Mouse (Mus musculus): ENCODE measurements around the gene Rpl37. TPM values are rescaled to one million over a fixed set of nuclear protein-coding genes. Genes with fewer than 3 reads are reported as not detected.
"Not testable (repeated sequence)": the region's sequence is repeated elsewhere in the genome, so short reads cannot be mapped to it uniquely, and the experiment has no call there.

The Rpl37 gene
- polyA plus RNA-seq, 1 experiment from 2014 or later = 478 TPM

DNA sequence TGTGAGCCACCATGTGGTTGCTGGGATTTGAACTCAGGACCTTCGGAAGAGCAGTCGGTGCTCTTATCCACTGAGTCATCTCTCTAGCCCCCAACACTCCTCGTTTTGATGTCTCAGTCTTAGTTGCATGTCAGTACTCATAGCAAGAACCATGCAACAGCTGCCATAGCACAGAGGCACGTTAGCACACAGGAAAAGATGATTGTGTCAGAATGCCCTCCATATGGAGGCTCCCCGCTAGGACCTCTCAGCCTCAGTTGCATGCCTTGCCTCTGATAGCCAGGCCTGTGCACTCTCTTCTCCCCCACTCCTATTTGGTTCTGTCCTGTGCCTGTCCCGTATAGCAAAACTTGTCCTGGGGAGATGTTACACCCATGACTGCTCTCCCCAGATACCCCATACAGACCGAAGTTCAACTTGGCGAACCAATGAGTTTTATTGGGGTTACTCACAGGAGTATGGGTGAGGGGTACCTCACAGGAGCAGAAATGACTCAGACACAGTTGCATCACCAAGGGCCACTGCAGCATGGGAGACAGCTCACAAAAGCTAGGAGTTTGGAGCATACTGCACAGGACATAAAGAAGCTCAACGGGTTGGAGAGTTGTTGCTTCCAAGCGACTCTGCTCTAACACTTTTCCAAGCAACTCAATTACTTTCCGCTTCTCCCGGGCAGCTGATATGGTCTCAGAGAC is 12.8 kb downstream of the Rpl37 start:
- no peaks in the 10 kb centered on the region for H3K27me3 ChIP-seq (ENCODE audit: poor library complexity, severe bottlenecking)
- peaks cover 5% of the 10 kb centered on the region; the same call in 1 of the 2 replicates for H3K4me1 ChIP-seq
- peaks cover 12% of the 10 kb centered on the region for H3K36me3 ChIP-seq (replicated peaks)
- DNase-seq (ENCODE audit: extremely low spot score, low spot score) = no peak
- H3K27ac ChIP-seq = no peak overlapping the region
- no peak overlapping the region for H3K4me3 ChIP-seq
- WGBS = 90% methylated on average over 12 of the region's 12 CpGs
- H3K9me3 ChIP-seq = no peaks in the 10 kb centered on the region

GRCm38 (mm10) chr15:5130887-5131668 is 14.6 kb downstream of the Rpl37 start:
- H3K36me3 ChIP-seq (replicated peaks); H3K9me3 ChIP-seq; DNase-seq (ENCODE audit: extremely low spot score, low spot score); H3K27me3 ChIP-seq (ENCODE audit: poor library complexity, severe bottlenecking); H3K4me3 ChIP-seq; H3K27ac ChIP-seq; H3K4me1 ChIP-seq: not testable (repeated sequence)
- WGBS = 89% methylated on average over 14 of the region's 14 CpGs

DNA sequence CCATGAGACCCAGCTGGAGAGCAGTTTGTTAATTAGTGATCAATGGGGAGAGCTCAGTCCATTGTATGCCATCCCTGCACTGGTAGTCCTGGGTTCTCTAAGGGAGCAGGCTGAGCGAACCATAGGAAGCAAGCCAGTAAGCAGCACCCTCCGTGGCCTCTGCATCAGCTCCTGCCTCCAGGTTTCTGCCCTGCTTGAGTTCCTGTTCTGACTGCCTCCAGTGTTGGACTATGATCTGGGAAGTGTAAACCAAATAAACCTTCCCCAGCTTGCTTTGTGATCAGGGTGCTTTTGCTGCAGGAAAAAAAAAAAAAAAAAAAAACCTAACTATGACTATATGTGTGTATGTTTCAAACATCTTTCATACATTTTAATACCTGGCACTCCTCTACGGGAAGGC is 16.9 kb downstream of the Rpl37 start:
- H3K4me3 ChIP-seq = no peak overlapping the region
- 54% methylated on average over 3 of the region's 3 CpGs for WGBS
- H3K9me3 ChIP-seq = no peaks in the 10 kb centered on the region
- peaks cover 5% of the 10 kb centered on the region; the same call in 1 of the 2 replicates for H3K4me1 ChIP-seq
- H3K27ac ChIP-seq = no peak overlapping the region
- no peaks in the 10 kb centered on the region for H3K36me3 ChIP-seq (replicated peaks)
- no peaks in the 10 kb centered on the region for H3K27me3 ChIP-seq (ENCODE audit: poor library complexity, severe bottlenecking)
- no peak for DNase-seq (ENCODE audit: extremely low spot score, low spot score)

- 81% methylated on average over 3 of the region's 3 CpGs for WGBS
- no peaks in the 10 kb centered on the region for H3K27me3 ChIP-seq (ENCODE audit: poor library complexity, severe bottlenecking)
- H3K4me3 ChIP-seq = no peak overlapping the region
- no peak overlapping the region for H3K27ac ChIP-seq
- no peaks in the 10 kb centered on the region for H3K36me3 ChIP-seq (replicated peaks)
- DNase-seq (ENCODE audit: extremely low spot score, low spot score) = no peak
- H3K4me1 ChIP-seq = peaks cover 5% of the 10 kb centered on the region; the same call in 1 of the 2 replicates
- H3K9me3 ChIP-seq = no peaks in the 10 kb centered on the region
These were observed 17.7 kb downstream of the Rpl37 start for GRCm38 (mm10) chr15:5134179-5134578.

DNA sequence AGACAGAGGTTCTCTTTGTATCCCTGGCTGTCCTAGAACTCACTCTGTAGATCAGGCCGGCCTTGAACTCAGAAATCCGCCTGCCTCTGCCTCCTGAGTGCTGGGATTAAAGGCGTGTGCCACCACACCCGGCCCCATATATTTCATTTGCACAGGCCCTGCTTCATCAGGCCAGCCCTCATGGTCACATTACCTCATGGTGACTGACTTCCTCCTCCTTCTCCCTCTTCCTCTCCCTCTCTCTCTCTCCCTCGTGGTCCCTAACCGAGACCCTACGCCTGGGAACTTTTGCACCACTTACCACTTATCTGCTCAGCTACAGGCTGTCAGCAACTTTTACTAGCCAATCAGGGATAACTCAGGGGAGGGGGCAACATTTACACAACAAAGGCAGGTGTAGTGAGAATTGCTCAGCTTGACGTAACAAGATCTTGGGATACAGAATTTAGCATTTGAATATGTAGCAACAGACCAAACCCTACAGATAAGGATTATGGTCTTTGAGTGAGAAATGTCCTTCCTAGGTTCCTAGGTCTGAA is 18.6 kb downstream of the Rpl37 start:
- no peak for DNase-seq (ENCODE audit: extremely low spot score, low spot score)
- Histone ChIP-seq H3K27ac (no peak overlapping the region), H3K9me3 (no peaks in the 10 kb centered on the region), H3K4me1 (peaks cover 5% of the 10 kb centered on the region; the same call in 1 of the 2 replicates), H3K4me3 (no peak overlapping the region), H3K27me3 (ENCODE audit: poor library complexity, severe bottlenecking) (no peaks in the 10 kb centered on the region), H3K36me3 (replicated peaks) (no peaks in the 10 kb centered on the region)
- WGBS = 88% methylated on average over 8 of the region's 8 CpGs

GRCm38 (mm10) chr15:5138021-5138856 is 21.8 kb downstream of the Rpl37 start:
- WGBS = 88% methylated on average over 9 of the region's 9 CpGs

DNA sequence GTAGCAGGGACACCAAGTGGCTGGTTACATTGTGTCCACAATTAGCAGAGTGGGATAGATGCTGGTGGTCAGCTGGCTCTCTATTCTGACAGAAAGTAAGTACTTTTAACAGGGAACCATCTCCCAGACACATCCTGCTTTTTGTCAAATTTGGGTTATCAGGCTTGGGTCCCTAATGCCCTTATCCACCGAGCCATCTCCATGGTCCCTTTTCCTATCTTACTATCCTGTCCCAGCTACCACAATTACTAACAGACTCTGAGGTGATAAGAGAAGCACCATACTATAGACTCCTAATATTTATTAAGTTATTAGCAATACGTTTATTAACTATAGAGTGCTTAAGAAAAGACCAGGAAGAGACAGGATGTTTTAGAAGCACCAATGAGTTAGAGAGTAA is 22.9 kb downstream of the Rpl37 start:
- Histone ChIP-seq H3K27ac (no peak overlapping the region), H3K36me3 (replicated peaks) (no peaks in the 10 kb centered on the region), H3K4me3 (no peak overlapping the region), H3K9me3 (no peaks in the 10 kb centered on the region), H3K27me3 (ENCODE audit: poor library complexity, severe bottlenecking) (no peaks in the 10 kb centered on the region), H3K4me1 (peaks cover under 1% of the 10 kb centered on the region; the same call in 1 of the 2 replicates)
- no peak for DNase-seq (ENCODE audit: extremely low spot score, low spot score)
- WGBS = 83% methylated on average over 2 of the region's 2 CpGs

More at GRCm38 (mm10) chr15:5138021-5138856, 21.8 kb downstream of the Rpl37 start:
- Histone ChIP-seq H3K27me3 (ENCODE audit: poor library complexity, severe bottlenecking) (no peaks in the 10 kb centered on the region), H3K9me3 (no peaks in the 10 kb centered on the region), H3K4me3 (no peak overlapping the region), H3K27ac (no peak overlapping the region), H3K36me3 (replicated peaks) (no peaks in the 10 kb centered on the region), H3K4me1 (peaks cover 4% of the 10 kb centered on the region; the same call in 1 of the 2 replicates)
- no peak for DNase-seq (ENCODE audit: extremely low spot score, low spot score)

- Histone ChIP-seq H3K4me1 (peaks cover 5% of the 10 kb centered on the region), H3K27ac (no peak overlapping the region), H3K9me3 (no peaks in the 10 kb centered on the region), H3K36me3 (replicated peaks) (no peaks in the 10 kb centered on the region), H3K4me3 (no peak overlapping the region), H3K27me3 (ENCODE audit: poor library complexity, severe bottlenecking) (no peaks in the 10 kb centered on the region)
- DNase-seq (ENCODE audit: extremely low spot score, low spot score) = no peak
- 91% methylated on average over 7 of the region's 7 CpGs for WGBS
These were observed 23.4 kb downstream of the Rpl37 start for GRCm38 (mm10) chr15:5139863-5140262.

GRCm38 (mm10) chr15:5140357-5140756 is 23.9 kb downstream of the Rpl37 start:
- H3K4me3 ChIP-seq = no peak overlapping the region
- H3K9me3 ChIP-seq = no peaks in the 10 kb centered on the region
- no peak for DNase-seq (ENCODE audit: extremely low spot score, low spot score)

GRCm38 (mm10) chr15:5142047-5142446 is 25.6 kb downstream of the Rpl37 start:
- H3K4me1 ChIP-seq = peaks cover 14% of the 10 kb centered on the region
- H3K27me3 ChIP-seq (ENCODE audit: poor library complexity, severe bottlenecking) = no peaks in the 10 kb centered on the region
- no peak for DNase-seq (ENCODE audit: extremely low spot score, low spot score)
- 71% methylated on average over 5 of the region's 5 CpGs for WGBS
- no peak overlapping the region for H3K27ac ChIP-seq
- no peaks in the 10 kb centered on the region for H3K9me3 ChIP-seq
- H3K36me3 ChIP-seq (replicated peaks) = peaks cover 4% of the 10 kb centered on the region; the same call in 1 of the 2 replicates
- no peak overlapping the region for H3K4me3 ChIP-seq

More at GRCm38 (mm10) chr15:5140357-5140756, 23.9 kb downstream of the Rpl37 start:
- Histone ChIP-seq H3K4me1 (peaks cover 10% of the 10 kb centered on the region), H3K36me3 (replicated peaks) (no peaks in the 10 kb centered on the region), H3K27ac (no peak overlapping the region), H3K27me3 (ENCODE audit: poor library complexity, severe bottlenecking) (no peaks in the 10 kb centered on the region)

- Histone ChIP-seq H3K9me3 (no peaks in the 10 kb centered on the region), H3K36me3 (replicated peaks) (peaks cover 7% of the 10 kb centered on the region; the same call in 1 of the 2 replicates), H3K27ac (no peak overlapping the region), H3K27me3 (ENCODE audit: poor library complexity, severe bottlenecking) (no peaks in the 10 kb centered on the region), H3K4me1 (peaks cover 14% of the 10 kb centered on the region), H3K4me3 (peak overlapping the region; percentile 85; the same call in 1 of the 2 replicates)
- WGBS = 73% methylated on average over 5 of the region's 5 CpGs
- no peak for DNase-seq (ENCODE audit: extremely low spot score, low spot score)
These were observed 26.3 kb downstream of the Rpl37 start for GRCm38 (mm10) chr15:5142714-5143113.

- DNase-seq (ENCODE audit: extremely low spot score, low spot score) = peak; percentile 75
- peak within 1 kb of the TSS; percentile 85 for H3K4me3 ChIP-seq
- no peaks in the 10 kb centered on the region for H3K9me3 ChIP-seq
- no peaks in the 10 kb centered on the region for H3K27me3 ChIP-seq (ENCODE audit: poor library complexity, severe bottlenecking)
- under 1% methylated on average over 74 of the region's 80 CpGs for WGBS
- peaks cover 8% of the 10 kb centered on the region; the same call in 1 of the 2 replicates for H3K36me3 ChIP-seq (replicated peaks)
- H3K4me1 ChIP-seq = peaks cover 14% of the 10 kb centered on the region
- H3K27ac ChIP-seq = peak within 1 kb of the TSS; percentile 96
These were observed 27.0 kb downstream of the Rpl37 start, which contains the start of gene Prkaa1 for GRCm38 (mm10) chr15:5143361-5144020. Gene Prkaa1, plus strand, starts transcription at chr15:5143861.
